8 mouse cellular contexts compared by ENCODE assay signal in the genomic region with DNA sequence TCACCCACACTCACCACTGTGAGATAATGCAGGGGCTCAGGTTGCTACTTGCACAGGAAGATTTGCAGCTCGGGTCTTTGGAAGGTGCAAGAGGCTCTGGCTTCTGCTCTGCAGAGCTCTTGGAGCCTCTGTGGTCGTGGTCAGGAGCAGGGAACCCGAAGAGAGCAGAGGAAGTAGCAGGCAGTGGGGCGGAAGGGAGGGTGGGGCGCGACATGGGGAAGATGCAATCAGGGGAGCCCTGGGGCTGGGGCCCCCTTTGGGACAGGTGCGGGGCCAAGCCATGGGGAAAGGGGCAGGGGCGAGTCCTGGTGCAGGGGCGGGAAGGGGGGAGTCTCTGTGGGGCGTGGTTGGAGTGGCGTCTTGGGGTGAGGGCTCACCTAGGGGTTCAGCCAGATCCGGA. TPM values are rescaled to one million over a fixed set of nuclear protein-coding genes. Genes with fewer than 3 reads are reported as not detected.
DNase-seq lines count a peak whose midpoint lies in the region; ATAC-seq and TF ChIP-seq lines count a peak whose summit lies in the region.

A gene (minus strand): TSS at position 184 of the 400 bp plus-strand sequence.

- peak within 1 kb of the TSS; percentile 34; the same call in 1 of the 2 replicates for H3K9ac ChIP-seq in kidney, embryonic 14.5 days (ENCODE audit: low read depth, low read length)
- H3K9ac ChIP-seq in embryonic facial prominence, embryonic 14.5 days (ENCODE audit: low read depth, low read length): no peak within 1 kb of the TSS
- no peak within 1 kb of the TSS for H3K9ac ChIP-seq in lung, embryonic 15.5 days
- H3K9ac ChIP-seq in stomach, postnatal 0 days (ENCODE audit: low read length): no peak within 1 kb of the TSS
- H3K9ac ChIP-seq in hindbrain, embryonic 12.5 days: no peak within 1 kb of the TSS

- no peak within 1 kb of the TSS for H3K27ac ChIP-seq in kidney, embryonic 14.5 days (ENCODE audit: low read depth, low read length)
- no peak within 1 kb of the TSS for H3K27ac ChIP-seq in embryonic facial prominence, embryonic 14.5 days (replicated peaks; ENCODE audit: low read depth, low read length)
- H3K27ac ChIP-seq in lung, embryonic 15.5 days: no peak within 1 kb of the TSS
- no peak within 1 kb of the TSS for H3K27ac ChIP-seq in stomach, postnatal 0 days (replicated peaks)
- no peak within 1 kb of the TSS for H3K27ac ChIP-seq in left cerebral cortex, adult 2 months
- H3K27ac ChIP-seq in hindbrain, embryonic 12.5 days: no peak within 1 kb of the TSS

- no peak for TF ChIP-seq EP300 in stomach, postnatal 0 days (optimal IDR thresholded peaks at IDR 0.05)

- DNase-seq in kidney, adult 11 months: no peak
- DNase-seq in embryonic facial prominence, embryonic 14.5 days (ENCODE audit: low spot score): no peak
- DNase-seq in stomach, postnatal 0 days (ENCODE audit: low spot score): no peak
- DNase-seq in left cerebral cortex, adult 2 months (ENCODE audit: extremely low spot score in 1 of 2, low spot score in 2 of 2): no peak
- no peak for DNase-seq in layer of hippocampus, adult 9-10 months (ENCODE audit: low spot score)

- intact Hi-C loops in left cerebral cortex, adult 2 months (cut with DNase I): no loop called here

- ATAC-seq in kidney, embryonic 14.5 days (ENCODE audit: low FRiP score, low TSS enrichment): peak; percentile 35; the same call in 1 of the 2 replicates
- no peak for ATAC-seq in embryonic facial prominence, embryonic 14.5 days (ENCODE audit: low read depth)
- ATAC-seq in lung, embryonic 15.5 days (ENCODE audit: borderline replicate concordance, extremely low read depth, low FRiP score, low TSS enrichment): no peak
- no peak for ATAC-seq in stomach, postnatal 0 days (ENCODE audit: low FRiP score, low TSS enrichment)
- ATAC-seq in hindbrain, embryonic 12.5 days (ENCODE audit: low FRiP score): no peak

- H3K4me1 ChIP-seq in kidney, embryonic 14.5 days (ENCODE audit: control insufficient read depth, insufficient read depth, low read length): no peaks in the 10 kb centered on the region
- no peaks in the 10 kb centered on the region for H3K4me1 ChIP-seq in embryonic facial prominence, embryonic 14.5 days (ENCODE audit: control insufficient read depth, insufficient read depth, low read length)
- H3K4me1 ChIP-seq in lung, embryonic 15.5 days: no peaks in the 10 kb centered on the region
- H3K4me1 ChIP-seq in stomach, postnatal 0 days (replicated peaks; ENCODE audit: control insufficient read depth, insufficient read depth): no peaks in the 10 kb centered on the region
- no peaks in the 10 kb centered on the region for H3K4me1 ChIP-seq in hindbrain, embryonic 12.5 days

- no peak for TF ChIP-seq CTCF in stomach, postnatal 0 days (IDR thresholded peaks at IDR 0.05; ENCODE audit: low read depth)
- no peak for TF ChIP-seq CTCF in left cerebral cortex, adult 2 months (IDR thresholded peaks at IDR 0.05)

- H3K9me3 ChIP-seq in kidney, embryonic 14.5 days (ENCODE audit: control insufficient read depth, low read length): no peaks in the 10 kb centered on the region
- no peaks in the 10 kb centered on the region for H3K9me3 ChIP-seq in embryonic facial prominence, embryonic 14.5 days (ENCODE audit: control insufficient read depth, low read length)
- H3K9me3 ChIP-seq in lung, embryonic 15.5 days: no peaks in the 10 kb centered on the region
- H3K9me3 ChIP-seq in stomach, postnatal 0 days (ENCODE audit: control insufficient read depth, low read length): no peaks in the 10 kb centered on the region
- H3K9me3 ChIP-seq in hindbrain, embryonic 12.5 days (replicated peaks): no peaks in the 10 kb centered on the region

- H3K4me2 ChIP-seq in kidney, embryonic 14.5 days (replicated peaks; ENCODE audit: low read depth, low read length): peak within 1 kb of the TSS; percentile 34
- H3K4me2 ChIP-seq in embryonic facial prominence, embryonic 14.5 days (ENCODE audit: low read depth, low read length): peak within 1 kb of the TSS; percentile 38
- H3K4me2 ChIP-seq in lung, embryonic 15.5 days: peak within 1 kb of the TSS; percentile 43
- H3K4me2 ChIP-seq in stomach, postnatal 0 days (replicated peaks; ENCODE audit: low read depth): peak within 1 kb of the TSS; percentile 48
- H3K4me2 ChIP-seq in hindbrain, embryonic 12.5 days (replicated peaks): no peak within 1 kb of the TSS

- H3K4me3 ChIP-seq in kidney, embryonic 14.5 days (ENCODE audit: low read length): peak within 1 kb of the TSS; percentile 16
- 0 out of 2 replicates have a peak within 1 kb of the TSS, but pooled peaks have one; percentile 6 for H3K4me3 ChIP-seq in embryonic facial prominence, embryonic 14.5 days (ENCODE audit: low read depth, low read length)
- peak within 1 kb of the TSS; percentile 10; the same call in 1 of the 2 replicates for H3K4me3 ChIP-seq in lung, embryonic 15.5 days
- H3K4me3 ChIP-seq in stomach, postnatal 0 days (ENCODE audit: low read depth, low read length): peak within 1 kb of the TSS; percentile 10; the same call in 1 of the 2 replicates
- no peak within 1 kb of the TSS for H3K4me3 ChIP-seq in left cerebral cortex, adult 2 months
- no peak within 1 kb of the TSS for H3K4me3 ChIP-seq in hindbrain, embryonic 12.5 days

- WGBS in kidney, embryonic 14.5 days: 23% methylated on average over 12 of the region's 12 CpGs
- WGBS in embryonic facial prominence, embryonic 14.5 days: 32% methylated on average over 12 of the region's 12 CpGs
- WGBS in lung, embryonic 15.5 days: 22% methylated on average over 11 of the region's 12 CpGs
- WGBS in stomach, postnatal 0 days: 31% methylated on average over 12 of the region's 12 CpGs
- 37% methylated on average over 12 of the region's 12 CpGs for WGBS in hindbrain, embryonic 12.5 days

- no peaks in the 10 kb centered on the region for H3K36me3 ChIP-seq in kidney, embryonic 14.5 days (ENCODE audit: control insufficient read depth, insufficient read depth, low read length)
- no peaks in the 10 kb centered on the region for H3K36me3 ChIP-seq in embryonic facial prominence, embryonic 14.5 days (ENCODE audit: control insufficient read depth, insufficient read depth, low read length)
- H3K36me3 ChIP-seq in lung, embryonic 15.5 days: no peaks in the 10 kb centered on the region
- H3K36me3 ChIP-seq in stomach, postnatal 0 days (ENCODE audit: control insufficient read depth, insufficient read depth, low read length): no peaks in the 10 kb centered on the region
- no peaks in the 10 kb centered on the region for H3K36me3 ChIP-seq in hindbrain, embryonic 12.5 days

- H3K27me3 ChIP-seq in kidney, embryonic 14.5 days (ENCODE audit: control insufficient read depth, insufficient read depth, low read length): no peaks in the 10 kb centered on the region
- no peaks in the 10 kb centered on the region for H3K27me3 ChIP-seq in embryonic facial prominence, embryonic 14.5 days (replicated peaks; ENCODE audit: control insufficient read depth, insufficient read depth, low read length)
- H3K27me3 ChIP-seq in lung, embryonic 15.5 days: no peaks in the 10 kb centered on the region
- no peaks in the 10 kb centered on the region for H3K27me3 ChIP-seq in stomach, postnatal 0 days (ENCODE audit: control insufficient read depth, insufficient read depth, low read length)
- H3K27me3 ChIP-seq in hindbrain, embryonic 12.5 days: no peaks in the 10 kb centered on the region

RNA-seq across cellular contexts. Expression of the gene that starts here (rescaled TPM):
- 0.94 and 0.95 TPM in 2 replicates for polyA plus RNA-seq in kidney, embryonic 14.5 days (2014; fragmentation: Nextera tagmentation; extraction: Ambion mirVana)
- 1.1 and 1.6 TPM in 2 replicates for polyA plus RNA-seq in embryonic facial prominence, embryonic 14.5 days (2014; fragmentation: Nextera tagmentation; extraction: Ambion mirVana)
- polyA plus RNA-seq in lung, embryonic 15.5 days (2015; fragmentation: Nextera tagmentation; extraction: Ambion mirVana): 1.3 and 2.0 TPM in 2 replicates
- polyA plus RNA-seq in stomach, postnatal 0 days (2015; fragmentation: Nextera tagmentation; extraction: Ambion mirVana): 1.1 and 1.3 TPM in 2 replicates
- under 1 TPM in 1 of 2 experiments, not detected in 1; 0.21 TPM for total RNA-seq in left cerebral cortex, adult 2 months (2021)
- polyA plus RNA-seq in hindbrain, embryonic 12.5 days (2016; fragmentation: Nextera tagmentation; extraction: Ambion mirVana): 0.65 and 0.94 TPM in 2 replicates

Comparison
In these comparisons a context has a peak if more than half of its experiments do, and no peak if none do; other contexts are left out.
1. Peak in ATAC-seq, H3K4me3 ChIP-seq, H3K9ac ChIP-seq and H3K4me2 ChIP-seq in kidney, embryonic 14.5 days; RNA of the gene not detected or under 1 TPM.
2. H3K4me3 ChIP-seq: peak in embryonic facial prominence, embryonic 14.5 days (single experiment), lung, embryonic 15.5 days (single experiment) and stomach, postnatal 0 days (single experiment); none in left cerebral cortex, adult 2 months (single experiment) and hindbrain, embryonic 12.5 days (single experiment).